Mouse (Mus musculus) hindbrain, postnatal 0 days (tissue): Measurements from ENCODE around the gene Mosmo. TPM values are rescaled to one million over a fixed set of nuclear protein-coding genes. Genes with fewer than 3 reads are reported as not detected.

ENCODE experiments used
- ATAC-seq: fragments of 200-750 bp; cut with Nextera tagmentation; 2 replicates; pipeline ENCODE4 v1.8.0; 2017; ENCODE audit warnings: mild to moderate bottlenecking, moderate TSS enrichment, moderate library complexity
- DNase-seq: peaks from one replicate; pipeline ENCODE4 v3.0.0-alpha.2; 2015; ENCODE audit warnings: low spot score
- H3K27ac ChIP-seq: fragments of 300-500 bp; sonication (generic); 2 replicates; pipeline ENCODE4 v1.5.1; 2014; ENCODE audit warnings: mild to moderate bottlenecking
- H3K27me3 ChIP-seq: fragments of 300-500 bp; sonication (generic); 2 replicates; pipeline ENCODE4 v1.6.1; 2014; ENCODE audit warnings: low read length, mixed read lengths; ENCODE audit not compliant: insufficient read depth
- H3K36me3 ChIP-seq: fragments of 300-500 bp; sonication (generic); 2 replicates; pipeline ENCODE4 v1.6.1; 2014; ENCODE audit warnings: low read length, mixed read lengths; ENCODE audit not compliant: insufficient read depth
- H3K4me1 ChIP-seq: fragments of 300-500 bp; sonication (generic); 2 replicates; pipeline ENCODE4 v1.6.1; 2014; ENCODE audit warnings: antibody characterized with exemption, low read length, mixed read lengths; ENCODE audit not compliant: insufficient read depth
- H3K4me2 ChIP-seq: fragments of 300-500 bp; sonication (generic); 2 replicates; pipeline ENCODE4 v1.6.1; 2014; ENCODE audit warnings: low read depth, mild to moderate bottlenecking, low read length, moderate library complexity, mixed read lengths
- H3K4me3 ChIP-seq: fragments of 300-500 bp; sonication (generic); 2 replicates; pipeline ENCODE4 v1.5.1; 2014; ENCODE audit warnings: low read length
- H3K9ac ChIP-seq: fragments of 300-500 bp; sonication (generic); replicated peaks from 2 replicates; pipeline ENCODE4 v1.6.1; 2014; ENCODE audit warnings: mild to moderate bottlenecking, low read length, moderate library complexity, mixed read lengths
- H3K9me3 ChIP-seq: fragments of 300-500 bp; sonication (generic); 2 replicates; pipeline ENCODE4 v1.6.1; 2016; ENCODE audit warnings: low read length, mixed read lengths
- CTCF ChIP-seq: IDR thresholded peaks from 2 replicates; pipeline ENCODE4 v1.5.1; 2016; ENCODE audit warnings: antibody characterized with exemption, control low read depth, low read depth
- WGBS: fragments of 180-500 bp; shearing (Covaris S2); extraction: QIAGEN DNeasy Blood & Tissue Kit; methylation state at CpG from one replicate; pipeline ENCODE4 v1.1.7; 2014; 5-methylcytosine and 5-hydroxymethylcytosine counted together
- polyA plus RNA-seq: library from polyadenylated mRNA; unstranded; fragments of >200 nt; fragmentation: Nextera tagmentation; extraction: Ambion mirVana; gene quantifications from 2 replicates; pipeline ENCODE4 v1.2.1, GENCODE M21; 2015
- total RNA-seq: library from RNA; depleted of rRNA; stranded (reverse); fragments of >200 nt; gene quantifications from 2 replicates; pipeline ENCODE4 v1.2.3, GENCODE M21; 2014

Gene Mosmo
- total and polyA plus RNA-seq, 2 experiments from 2014 or later = 12.2 to 18.9 TPM

DNA sequence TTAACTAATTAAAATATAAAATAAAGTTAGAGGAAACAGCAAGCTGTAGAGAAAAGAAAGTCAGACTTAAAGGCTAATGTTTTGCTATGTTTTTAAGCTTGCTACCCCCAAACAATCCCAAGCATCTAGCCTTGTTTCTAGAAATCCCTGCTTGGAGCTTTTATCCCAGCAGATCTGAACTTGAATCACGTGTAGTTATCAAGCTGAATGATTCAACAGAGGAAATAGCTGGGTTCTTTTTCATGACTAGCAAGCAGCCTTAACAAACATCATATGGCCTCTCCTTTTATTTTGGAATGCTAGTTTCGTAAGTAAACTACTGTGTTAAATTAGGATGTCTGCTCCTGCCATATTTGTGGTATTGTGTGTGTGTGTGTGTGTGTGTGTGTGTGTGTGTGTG, 39.8 kb downstream of the Mosmo start:
- no peaks in the 10 kb centered on the region for H3K9me3 ChIP-seq
- H3K4me2 ChIP-seq = no peak overlapping the region
- WGBS = 72% methylated on average over 2 of the region's 2 CpGs
- TF ChIP-seq CTCF = no peak
- DNase-seq (no peak), ATAC-seq (no peak)
- H3K4me1 ChIP-seq = no peaks in the 10 kb centered on the region
- no peaks in the 10 kb centered on the region for H3K36me3 ChIP-seq
- no peak overlapping the region for H3K4me3 ChIP-seq
- H3K27me3 ChIP-seq = no peaks in the 10 kb centered on the region
- no peak overlapping the region for H3K27ac ChIP-seq
- no peak overlapping the region for H3K9ac ChIP-seq

DNA sequence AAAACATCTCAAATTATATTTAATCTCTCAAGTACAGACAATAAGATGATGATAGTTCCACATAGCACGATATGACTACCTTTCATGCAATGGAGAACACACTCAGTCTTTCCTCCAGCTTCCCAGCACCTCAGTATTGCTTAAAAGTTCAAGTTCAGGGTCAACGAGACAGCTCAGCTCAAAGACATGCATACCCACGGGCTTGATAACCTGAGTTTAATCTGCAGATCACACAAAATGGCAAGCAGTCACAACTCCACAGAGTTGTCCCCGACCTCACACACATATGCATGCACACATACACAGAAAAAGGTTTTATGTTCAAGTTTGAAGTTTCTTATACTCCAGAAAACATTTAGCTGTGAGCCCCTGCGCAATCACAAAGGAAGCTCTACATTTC, 43.6 kb downstream of the Mosmo start:
- TF ChIP-seq CTCF = no peak
- no peak for ATAC-seq
- Histone ChIP-seq H3K36me3 (no peaks in the 10 kb centered on the region), H3K4me2 (no peak overlapping the region), H3K9ac (no peak overlapping the region), H3K27ac (no peak overlapping the region), H3K4me1 (no peaks in the 10 kb centered on the region), H3K9me3 (no peaks in the 10 kb centered on the region), H3K4me3 (no peak overlapping the region), H3K27me3 (no peaks in the 10 kb centered on the region)
- 93% methylated on average over 5 of the region's 5 CpGs for WGBS
- DNase-seq = no peak

DNA sequence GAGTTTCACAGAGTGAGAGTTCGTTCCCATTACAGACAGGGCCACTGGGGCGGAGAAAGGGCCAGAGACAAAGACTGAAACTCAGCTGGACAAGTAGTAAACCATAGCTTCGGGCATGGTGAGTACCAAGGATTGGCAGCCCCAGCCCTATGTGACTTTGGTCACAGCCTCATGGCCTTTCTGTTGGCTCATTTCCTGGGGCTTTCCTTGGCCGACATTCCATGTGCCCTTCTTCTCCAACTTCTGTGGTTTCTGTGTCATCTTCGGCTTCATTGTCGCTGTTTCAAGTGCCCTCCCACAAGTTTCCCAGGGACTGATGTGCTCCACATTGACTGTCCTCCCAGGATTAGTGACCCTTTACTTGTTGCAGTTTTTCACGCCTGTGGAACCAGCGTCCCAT, 44.0 kb downstream of the Mosmo start:
- H3K9ac ChIP-seq = no peak overlapping the region
- no peak for ATAC-seq
- H3K4me2 ChIP-seq = no peak overlapping the region
- DNase-seq = no peak
- 83% methylated on average over 8 of the region's 8 CpGs for WGBS
- no peak overlapping the region for H3K4me3 ChIP-seq
- no peaks in the 10 kb centered on the region for H3K36me3 ChIP-seq
- no peak overlapping the region for H3K27ac ChIP-seq
- no peak for TF ChIP-seq CTCF
- no peaks in the 10 kb centered on the region for H3K9me3 ChIP-seq
- no peaks in the 10 kb centered on the region for H3K27me3 ChIP-seq
- no peaks in the 10 kb centered on the region for H3K4me1 ChIP-seq

DNA sequence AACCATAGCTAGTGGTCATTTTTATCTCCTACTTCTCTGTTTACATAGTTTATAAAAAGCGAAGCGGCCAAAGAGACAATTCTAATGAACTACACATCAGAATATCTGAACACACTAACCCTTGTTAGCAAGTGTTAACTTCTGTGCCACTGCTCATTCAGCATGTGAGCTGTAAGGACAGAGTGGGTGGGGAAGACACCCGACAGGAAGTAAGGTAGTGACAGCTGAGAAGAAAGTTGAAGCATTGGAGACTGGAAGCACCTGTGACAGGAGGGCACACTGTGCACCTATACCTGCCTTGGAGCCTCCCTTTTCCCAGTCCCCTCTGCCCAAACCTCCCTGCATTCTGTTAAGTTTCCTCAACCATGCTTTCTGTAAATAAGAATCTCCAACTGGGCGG, 44.6 kb downstream of the Mosmo start:
- TF ChIP-seq CTCF = no peak
- DNase-seq = no peak
- no peak overlapping the region for H3K9ac ChIP-seq
- no peaks in the 10 kb centered on the region for H3K36me3 ChIP-seq
- no peaks in the 10 kb centered on the region for H3K9me3 ChIP-seq
- no peak overlapping the region for H3K4me3 ChIP-seq
- no peaks in the 10 kb centered on the region for H3K4me1 ChIP-seq
- no peak overlapping the region for H3K27ac ChIP-seq
- H3K27me3 ChIP-seq = no peaks in the 10 kb centered on the region
- 95% methylated on average over 4 of the region's 4 CpGs for WGBS
- H3K4me2 ChIP-seq = no peak overlapping the region
- ATAC-seq = no peak

DNA sequence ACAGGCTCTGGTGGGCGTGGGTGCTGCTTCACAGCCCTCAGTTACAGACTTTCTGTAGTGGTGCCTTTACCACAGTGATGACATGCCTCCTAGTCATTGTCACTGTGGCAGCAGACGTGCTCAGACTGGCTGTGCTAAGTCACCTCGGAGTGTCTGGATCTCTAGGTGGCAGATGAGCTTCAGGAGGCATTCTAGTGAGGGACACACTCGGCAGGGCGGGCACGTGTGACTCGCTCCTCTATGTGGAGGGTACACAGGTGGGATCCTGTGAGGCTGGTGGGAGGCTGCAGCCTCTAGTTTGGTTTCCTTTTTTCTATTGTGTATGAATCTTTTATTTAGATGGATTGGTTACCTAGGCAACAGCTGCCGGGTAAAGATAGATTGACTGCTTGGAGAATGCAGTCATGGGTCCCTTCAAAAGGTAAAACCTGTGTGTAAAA, 45.4 kb downstream of the Mosmo start:
- TF ChIP-seq CTCF = no peak
- peak; percentile 39 for DNase-seq

DNA sequence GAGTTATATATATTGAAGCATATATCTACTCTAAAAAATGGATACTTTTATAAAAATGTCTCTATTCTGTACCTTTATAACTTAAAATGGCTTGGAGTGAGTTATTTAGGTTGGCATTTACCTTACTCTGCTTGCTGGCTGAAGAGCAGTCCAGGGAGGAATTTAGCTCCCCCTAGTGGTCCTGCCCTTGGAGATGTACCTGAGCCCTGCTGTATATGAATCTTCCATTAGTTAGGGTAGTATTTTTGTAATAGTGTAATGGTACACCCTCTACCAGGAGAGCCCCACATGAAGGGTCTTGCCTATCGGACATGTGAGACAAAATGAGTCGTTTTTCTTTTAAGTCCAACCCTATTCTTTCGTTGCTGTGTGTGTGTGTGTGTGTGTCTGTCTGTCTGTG, 50.2 kb downstream of the Mosmo start:
- peak; percentile 17 for DNase-seq
- H3K4me1 ChIP-seq = no peaks in the 10 kb centered on the region

More for the DNA sequence above, 45.4 kb downstream of the Mosmo start:
- Histone ChIP-seq H3K27ac (peak overlapping the region; percentile 41), H3K4me1 (no peaks in the 10 kb centered on the region), H3K36me3 (no peaks in the 10 kb centered on the region), H3K9ac (no peak overlapping the region), H3K4me2 (no peak overlapping the region), H3K4me3 (no peak overlapping the region), H3K9me3 (no peaks in the 10 kb centered on the region), H3K27me3 (no peaks in the 10 kb centered on the region)
- 42% methylated on average over 8 of the region's 8 CpGs for WGBS
- 0 out of 2 replicates have a peak, but pooled peaks have one; percentile 58 for ATAC-seq

DNA sequence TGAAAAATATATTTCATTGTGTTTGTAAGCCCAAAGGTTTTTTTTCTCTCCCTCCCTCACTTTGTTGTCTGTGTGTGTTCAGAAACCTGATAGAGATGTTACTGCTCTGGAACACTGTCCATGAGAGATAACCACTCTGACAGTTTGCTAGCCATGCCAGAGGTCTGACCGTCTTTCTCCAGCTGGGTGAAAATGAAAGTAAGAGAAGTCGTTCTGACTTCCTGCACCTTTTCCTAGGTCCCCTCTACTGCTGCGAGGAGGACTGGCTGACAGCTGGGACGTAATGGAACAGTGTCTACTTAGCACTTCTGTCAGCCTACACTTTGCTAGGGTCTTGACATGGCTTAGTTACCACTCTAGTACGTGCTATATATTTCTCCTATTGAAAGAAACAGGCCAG, 52.2 kb downstream of the Mosmo start:
- no peak overlapping the region for H3K4me2 ChIP-seq
- no peak for ATAC-seq
- no peaks in the 10 kb centered on the region for H3K9me3 ChIP-seq
- no peaks in the 10 kb centered on the region for H3K4me1 ChIP-seq
- no peak overlapping the region for H3K27ac ChIP-seq
- TF ChIP-seq CTCF = no peak
- no peak overlapping the region for H3K4me3 ChIP-seq
- no peaks in the 10 kb centered on the region for H3K27me3 ChIP-seq
- peaks cover 5% of the 10 kb centered on the region; the same call in 1 of the 2 replicates for H3K36me3 ChIP-seq
- no peak overlapping the region for H3K9ac ChIP-seq
- no peak for DNase-seq
- 92% methylated on average over 5 of the region's 5 CpGs for WGBS

More for the DNA sequence above, 50.2 kb downstream of the Mosmo start:
- ATAC-seq = no peak
- peak; percentile 54 for TF ChIP-seq CTCF
- no peaks in the 10 kb centered on the region for H3K9me3 ChIP-seq
- no peak overlapping the region for H3K4me3 ChIP-seq
- peaks cover 5% of the 10 kb centered on the region; the same call in 1 of the 2 replicates for H3K36me3 ChIP-seq
- no peaks in the 10 kb centered on the region for H3K27me3 ChIP-seq
- H3K27ac ChIP-seq = no peak overlapping the region
- no peak overlapping the region for H3K4me2 ChIP-seq
- no peak overlapping the region for H3K9ac ChIP-seq
- 94% methylated on average over 3 of the region's 3 CpGs for WGBS
